Mouse (Mus musculus) midbrain, embryonic 13.5 days (tissue): ENCODE measurements at regions not wholly inside any gene's neighbourhood (a gene's known extent, or its start where the extent isn't known, plus 50 kb on each side); places are given as distances from the start of the nearest gene placed in this dataset.
"Not testable (repeated sequence)": the region's sequence is repeated elsewhere in the genome, so short reads cannot be mapped to it uniquely, and the experiment has no call there.

Source experiments
- ATAC-seq: fragments of 200-750 bp; cut with Nextera tagmentation; 2 replicates; pipeline ENCODE4 v1.8.0; 2017; ENCODE audit warnings: mild to moderate bottlenecking, moderate TSS enrichment, moderate library complexity
- H3K27ac ChIP-seq: fragments of 300-500 bp; sonication (generic); 2 replicates; pipeline ENCODE4 v1.5.1; 2015; ENCODE audit warnings: inconsistent platforms, mild to moderate bottlenecking, moderate library complexity
- H3K27me3 ChIP-seq: fragments of 300-500 bp; sonication (generic); 2 replicates; pipeline ENCODE4 v1.6.1; 2015; ENCODE audit warnings: mild to moderate bottlenecking, inconsistent platforms
- H3K36me3 ChIP-seq: fragments of 300-500 bp; sonication (generic); 2 replicates; pipeline ENCODE4 v1.6.1; 2015; ENCODE audit warnings: mild to moderate bottlenecking, inconsistent platforms
- H3K4me1 ChIP-seq: fragments of 300-500 bp; sonication (generic); replicated peaks from 2 replicates; pipeline ENCODE4 v1.6.1; 2015; ENCODE audit warnings: inconsistent platforms
- H3K4me2 ChIP-seq: fragments of 300-500 bp; sonication (generic); replicated peaks from 2 replicates; pipeline ENCODE4 v1.6.1; 2015; ENCODE audit warnings: moderate library complexity, mild to moderate bottlenecking, inconsistent platforms
- H3K4me3 ChIP-seq: fragments of 300-500 bp; sonication (generic); replicated peaks from 2 replicates; pipeline ENCODE4 v1.5.1; 2015; ENCODE audit warnings: mild to moderate bottlenecking, inconsistent platforms
- H3K9ac ChIP-seq: fragments of 300-500 bp; sonication (generic); replicated peaks from 2 replicates; pipeline ENCODE4 v1.6.1; 2015; ENCODE audit warnings: mild to moderate bottlenecking, inconsistent platforms
- H3K9me3 ChIP-seq: fragments of 300-500 bp; sonication (generic); 2 replicates; pipeline ENCODE4 v1.6.1; 2016; ENCODE audit warnings: mild to moderate bottlenecking, inconsistent platforms
- WGBS: fragments of 180-500 bp; shearing (Covaris S2); methylation state at CpG from one replicate; pipeline ENCODE4 v1.1.7; 2015; 5-methylcytosine and 5-hydroxymethylcytosine counted together

- no peaks in the 10 kb centered on the region for H3K36me3 ChIP-seq
- no peak for ATAC-seq
- H3K9me3 ChIP-seq = no peaks in the 10 kb centered on the region
- H3K4me2 ChIP-seq = no peak overlapping the region
- no peak overlapping the region for H3K4me3 ChIP-seq
- 85% methylated on average over 3 of the region's 3 CpGs for WGBS
- H3K4me1 ChIP-seq = no peaks in the 10 kb centered on the region
- H3K9ac ChIP-seq = no peak overlapping the region
- H3K27ac ChIP-seq = no peak overlapping the region
- no peaks in the 10 kb centered on the region for H3K27me3 ChIP-seq
These were observed 64.4 kb upstream of the Zcchc2 start for GRCm38 (mm10) chr1:105925617-105926370.

- ATAC-seq = no peak
- Histone ChIP-seq H3K4me3 (no peak overlapping the region), H3K4me2 (no peak overlapping the region), H3K4me1 (no peaks in the 10 kb centered on the region), H3K9ac (no peak overlapping the region), H3K9me3 (no peaks in the 10 kb centered on the region), H3K27ac (no peak overlapping the region), H3K27me3 (no peaks in the 10 kb centered on the region), H3K36me3 (no peaks in the 10 kb centered on the region)
- WGBS = 89% methylated on average over 2 of the region's 2 CpGs
These were observed 63.3 kb upstream of the Zcchc2 start for GRCm38 (mm10) chr1:105926871-105927270.

GRCm38 (mm10) chr1:105930841-105931240 is 59.4 kb upstream of the Zcchc2 start:
- H3K9me3 ChIP-seq = no peaks in the 10 kb centered on the region
- no peak overlapping the region for H3K4me2 ChIP-seq
- no peaks in the 10 kb centered on the region for H3K36me3 ChIP-seq
- H3K4me1 ChIP-seq = no peaks in the 10 kb centered on the region
- no peaks in the 10 kb centered on the region for H3K27me3 ChIP-seq
- no peak overlapping the region for H3K27ac ChIP-seq
- no peak overlapping the region for H3K4me3 ChIP-seq
- no peak for ATAC-seq
- no peak overlapping the region for H3K9ac ChIP-seq

GRCm38 (mm10) chr1:105934171-105934570 is 56.0 kb upstream of the Zcchc2 start:
- not testable (repeated sequence) for H3K27me3 ChIP-seq, H3K4me3 ChIP-seq, ATAC-seq, H3K9me3 ChIP-seq, H3K4me2 ChIP-seq, H3K36me3 ChIP-seq, H3K27ac ChIP-seq, H3K9ac ChIP-seq, H3K4me1 ChIP-seq
- WGBS = 99% methylated on average over 2 of the region's 2 CpGs
